Mouse (Mus musculus): ENCODE results near the gene Heatr4.
"Not testable (repeated sequence)": the region's sequence is repeated elsewhere in the genome, so short reads cannot be mapped to it uniquely, and the experiment has no call there.

Gene Heatr4

GRCm38 (mm10) chr12:83938592-83938991 lies 46.1 kb downstream of the Heatr4 start:
- DNase-seq (ENCODE audit: low spot score) = not testable (repeated sequence)

GRCm38 (mm10) chr12:83937600-83937999 lies 47.1 kb downstream of the Heatr4 start:
- DNase-seq (ENCODE audit: low spot score) = no peak

- DNase-seq (ENCODE audit: low spot score) = no peak
These were observed 55.4 kb downstream of the Heatr4 start for GRCm38 (mm10) chr12:83929186-83929804.

GRCm38 (mm10) chr12:83927747-83928146 lies 56.9 kb downstream of the Heatr4 start:
- DNase-seq (ENCODE audit: low spot score) = no peak

- no peak for DNase-seq (ENCODE audit: low spot score)
These were observed 58.6 kb downstream of the Heatr4 start for GRCm38 (mm10) chr12:83926061-83926460.

- DNase-seq (ENCODE audit: low spot score) = no peak
These were observed 59.4 kb downstream of the Heatr4 start for GRCm38 (mm10) chr12:83925160-83925703.

- no peak for DNase-seq (ENCODE audit: low spot score)
These were observed 60.3 kb downstream of the Heatr4 start for GRCm38 (mm10) chr12:83924332-83924731.

GRCm38 (mm10) chr12:83923486-83923859 lies 61.2 kb downstream of the Heatr4 start:
- no peak for DNase-seq (ENCODE audit: low spot score)

- no peak for DNase-seq (ENCODE audit: low spot score)
These were observed 61.7 kb downstream of the Heatr4 start for GRCm38 (mm10) chr12:83922724-83923485.

GRCm38 (mm10) chr12:83921535-83922381 lies 62.9 kb downstream of the Heatr4 start, which contains the start of gene Numb:
TSS of gene Numb (minus strand) at chr12:83921934.
- peak; percentile 99 for DNase-seq (ENCODE audit: low spot score)

GRCm38 (mm10) chr12:83920721-83921441 lies 63.8 kb downstream of the Heatr4 start:
- peak; percentile 64 for DNase-seq (ENCODE audit: low spot score)

GRCm38 (mm10) chr12:83916884-83917283 lies 67.8 kb downstream of the Heatr4 start:
- DNase-seq (ENCODE audit: low spot score) = no peak

GRCm38 (mm10) chr12:83914797-83915196 lies 69.9 kb downstream of the Heatr4 start:
- DNase-seq (ENCODE audit: low spot score) = no peak

GRCm38 (mm10) chr12:83914202-83914740 lies 70.4 kb downstream of the Heatr4 start:
- DNase-seq (ENCODE audit: low spot score) = no peak

- no peak for DNase-seq (ENCODE audit: low spot score)
These were observed 74.2 kb downstream of the Heatr4 start for GRCm38 (mm10) chr12:83910451-83910850.
